Mouse (Mus musculus): ENCODE results near the gene Trpm1. TPM values are rescaled to one million over a fixed set of nuclear protein-coding genes. Genes with fewer than 3 reads are reported as not detected.

The Trpm1 gene
- polyA plus RNA-seq, 1 experiment from 2014 or later: 0.21 TPM

DNA sequence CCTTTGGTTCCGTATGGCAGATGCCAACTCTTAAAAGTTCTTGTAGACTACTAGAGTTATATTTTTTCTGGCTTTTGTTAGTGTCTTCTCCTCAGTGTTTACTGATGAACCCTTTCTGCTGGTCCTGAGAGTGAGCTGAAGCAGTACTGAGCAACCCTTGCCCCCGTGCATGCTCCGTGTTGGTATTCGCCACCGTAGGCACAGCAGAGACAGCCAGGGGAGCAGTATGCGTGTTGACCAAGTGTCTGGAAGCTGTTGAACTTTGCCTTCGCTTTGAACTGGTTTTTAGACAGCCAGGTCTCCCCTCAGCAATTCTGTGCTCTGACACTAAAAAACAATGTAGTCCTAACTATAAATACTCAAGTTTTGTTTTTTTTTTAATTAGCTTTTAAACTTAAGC, 135.8 kb downstream of the Trpm1 start:
- TF ChIP-seq CTCF (IDR thresholded peaks at IDR 0.05; ENCODE audit: low read depth) (no peak), EP300 (optimal IDR thresholded peaks at IDR 0.05) (no peak)

GRCm38 (mm10) chr7:64290431-64290830, 136.8 kb downstream of the Trpm1 start:
- WGBS: 91% methylated on average over 6 of the region's 6 CpGs
- Histone ChIP-seq H3K4me2 (replicated peaks; ENCODE audit: low read depth) (no peak overlapping the region), H3K4me3 (ENCODE audit: low read depth, low read length) (no peak overlapping the region), H3K27ac (replicated peaks) (no peak overlapping the region), H3K9ac (ENCODE audit: low read length) (no peak overlapping the region), H3K9me3 (ENCODE audit: control insufficient read depth, low read length) (no peaks in the 10 kb centered on the region), H3K4me1 (replicated peaks; ENCODE audit: control insufficient read depth, insufficient read depth) (peaks cover 2% of the 10 kb centered on the region; the same call in 1 of the 2 replicates), H3K36me3 (ENCODE audit: control insufficient read depth, insufficient read depth, low read length) (no peaks in the 10 kb centered on the region), H3K27me3 (ENCODE audit: control insufficient read depth, insufficient read depth, low read length) (no peaks in the 10 kb centered on the region)
- TF ChIP-seq CTCF (IDR thresholded peaks at IDR 0.05; ENCODE audit: low read depth) (no peak), EP300 (optimal IDR thresholded peaks at IDR 0.05) (no peak)
- DNase-seq (ENCODE audit: low spot score): no peak
- ATAC-seq (ENCODE audit: low FRiP score, low TSS enrichment): no peak

More for the DNA sequence above, 135.8 kb downstream of the Trpm1 start:
- Histone ChIP-seq H3K9me3 (ENCODE audit: control insufficient read depth, low read length) (no peaks in the 10 kb centered on the region), H3K27me3 (ENCODE audit: control insufficient read depth, insufficient read depth, low read length) (no peaks in the 10 kb centered on the region), H3K4me2 (replicated peaks; ENCODE audit: low read depth) (no peak overlapping the region), H3K36me3 (ENCODE audit: control insufficient read depth, insufficient read depth, low read length) (no peaks in the 10 kb centered on the region), H3K4me1 (replicated peaks; ENCODE audit: control insufficient read depth, insufficient read depth) (peaks cover 2% of the 10 kb centered on the region; the same call in 1 of the 2 replicates), H3K9ac (ENCODE audit: low read length) (no peak overlapping the region), H3K4me3 (ENCODE audit: low read depth, low read length) (no peak overlapping the region), H3K27ac (replicated peaks) (no peak overlapping the region)
- DNase-seq (ENCODE audit: low spot score) (no peak), ATAC-seq (ENCODE audit: low FRiP score, low TSS enrichment) (no peak)
- 90% methylated on average over 7 of the region's 7 CpGs for WGBS

- H3K4me3 ChIP-seq (ENCODE audit: low read depth, low read length): no peak overlapping the region
- no peak overlapping the region for H3K4me2 ChIP-seq (replicated peaks; ENCODE audit: low read depth)
- no peak overlapping the region for H3K27ac ChIP-seq (replicated peaks)
- H3K9ac ChIP-seq (ENCODE audit: low read length): no peak overlapping the region
- peaks cover 4% of the 10 kb centered on the region; the same call in 1 of the 2 replicates for H3K4me1 ChIP-seq (replicated peaks; ENCODE audit: control insufficient read depth, insufficient read depth)
- H3K36me3 ChIP-seq (ENCODE audit: control insufficient read depth, insufficient read depth, low read length): no peaks in the 10 kb centered on the region
- ATAC-seq (ENCODE audit: low FRiP score, low TSS enrichment) (no peak), DNase-seq (ENCODE audit: low spot score) (no peak)
- no peaks in the 10 kb centered on the region for H3K27me3 ChIP-seq (ENCODE audit: control insufficient read depth, insufficient read depth, low read length)
- H3K9me3 ChIP-seq (ENCODE audit: control insufficient read depth, low read length): no peaks in the 10 kb centered on the region
- WGBS: 90% methylated on average over 10 of the region's 10 CpGs
- TF ChIP-seq EP300 (optimal IDR thresholded peaks at IDR 0.05) (no peak), CTCF (IDR thresholded peaks at IDR 0.05; ENCODE audit: low read depth) (no peak)
Measured at GRCm38 (mm10) chr7:64291722-64292121, 138.1 kb downstream of the Trpm1 start.

DNA sequence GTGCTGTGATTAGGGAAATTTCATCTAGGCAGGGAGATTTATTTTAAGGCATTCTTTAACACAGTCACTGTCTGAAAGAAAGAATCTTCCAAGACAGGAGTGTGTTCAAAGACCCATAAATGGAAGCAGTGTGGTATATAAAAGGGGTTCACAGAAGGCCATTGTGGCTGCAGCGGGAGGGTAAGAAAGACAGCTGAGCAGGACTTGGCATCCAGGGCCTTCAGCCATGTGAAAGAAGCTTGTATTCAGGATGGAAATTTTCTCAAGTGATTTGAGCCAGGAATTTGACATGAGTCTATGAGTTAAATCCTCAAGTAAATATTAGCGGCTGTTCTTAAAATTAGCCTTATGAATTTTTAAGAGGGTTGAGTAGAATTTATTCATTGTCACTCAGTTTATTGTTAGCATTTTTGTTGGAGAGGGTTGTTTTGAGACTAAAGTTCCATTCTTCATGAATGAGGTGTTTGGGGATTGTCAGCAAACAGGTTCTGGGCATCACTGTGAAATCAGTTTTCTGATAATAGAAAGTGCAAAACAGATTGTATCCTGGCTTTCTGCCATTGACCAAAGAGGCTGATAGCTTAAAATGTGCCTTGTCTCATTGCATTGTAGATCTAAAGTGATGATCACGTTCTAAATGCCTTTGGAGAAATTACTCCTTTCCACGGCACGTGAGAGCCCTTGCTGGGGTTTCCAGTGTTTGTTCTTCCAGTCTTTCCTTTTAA, 142.8 kb downstream of the Trpm1 start:
- Histone ChIP-seq H3K36me3 (ENCODE audit: control insufficient read depth, insufficient read depth, low read length) (0 out of 2 replicates have a peak, but pooled peaks cover 1% of the 10 kb centered on the region), H3K9me3 (ENCODE audit: control insufficient read depth, low read length) (no peaks in the 10 kb centered on the region), H3K4me1 (replicated peaks; ENCODE audit: control insufficient read depth, insufficient read depth) (0 out of 2 replicates have a peak, but pooled peaks cover 2% of the 10 kb centered on the region), H3K9ac (ENCODE audit: low read length) (no peak overlapping the region), H3K27me3 (ENCODE audit: control insufficient read depth, insufficient read depth, low read length) (no peaks in the 10 kb centered on the region), H3K4me3 (ENCODE audit: low read depth, low read length) (no peak overlapping the region), H3K27ac (replicated peaks) (no peak overlapping the region), H3K4me2 (replicated peaks; ENCODE audit: low read depth) (no peak overlapping the region)
- TF ChIP-seq EP300 (optimal IDR thresholded peaks at IDR 0.05) (no peak), CTCF (IDR thresholded peaks at IDR 0.05; ENCODE audit: low read depth) (no peak)
- WGBS: 30% methylated on average over 5 of the region's 5 CpGs
- ATAC-seq (ENCODE audit: low FRiP score, low TSS enrichment): no peak
- DNase-seq (ENCODE audit: low spot score): no peak

DNA sequence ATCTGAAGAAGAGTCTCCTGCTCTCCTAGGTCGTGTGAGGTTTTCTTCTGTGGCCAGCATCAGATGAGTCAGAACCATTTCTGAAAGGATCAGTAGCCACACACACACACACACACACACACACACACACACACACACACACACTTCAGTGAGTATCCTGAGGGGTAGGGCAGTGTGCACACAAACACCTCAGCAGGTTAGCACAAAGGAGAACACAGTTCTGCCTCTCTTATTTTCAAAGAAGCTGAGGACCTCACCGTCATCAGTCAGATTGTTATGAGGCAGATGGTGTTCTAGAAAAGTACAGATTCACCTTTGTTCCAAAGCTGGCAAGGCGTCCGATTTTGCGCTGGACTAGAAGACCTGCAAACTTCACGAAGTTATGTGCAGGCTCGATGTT, 156.6 kb downstream of the Trpm1 start:
- WGBS: 74% methylated on average over 7 of the region's 7 CpGs
- H3K9ac ChIP-seq (ENCODE audit: low read length): no peak overlapping the region
- DNase-seq (ENCODE audit: low spot score): no peak
- no peaks in the 10 kb centered on the region for H3K4me1 ChIP-seq (replicated peaks; ENCODE audit: control insufficient read depth, insufficient read depth)
- H3K27me3 ChIP-seq (ENCODE audit: control insufficient read depth, insufficient read depth, low read length): no peaks in the 10 kb centered on the region
- H3K4me3 ChIP-seq (ENCODE audit: low read depth, low read length): no peak overlapping the region
- H3K36me3 ChIP-seq (ENCODE audit: control insufficient read depth, insufficient read depth, low read length): 0 out of 2 replicates have a peak, but pooled peaks cover 4% of the 10 kb centered on the region
- ATAC-seq (ENCODE audit: low FRiP score, low TSS enrichment): no peak
- TF ChIP-seq EP300 (optimal IDR thresholded peaks at IDR 0.05): no peak
- TF ChIP-seq CTCF (IDR thresholded peaks at IDR 0.05; ENCODE audit: low read depth): no peak
- H3K4me2 ChIP-seq (replicated peaks; ENCODE audit: low read depth): no peak overlapping the region
- H3K27ac ChIP-seq (replicated peaks): no peak overlapping the region
- no peaks in the 10 kb centered on the region for H3K9me3 ChIP-seq (ENCODE audit: control insufficient read depth, low read length)

- no peak overlapping the region for H3K4me2 ChIP-seq (replicated peaks; ENCODE audit: low read depth)
- DNase-seq (ENCODE audit: low spot score): no peak
- no peak for ATAC-seq (ENCODE audit: low FRiP score, low TSS enrichment)
- TF ChIP-seq EP300 (optimal IDR thresholded peaks at IDR 0.05): no peak
- no peak for TF ChIP-seq CTCF (IDR thresholded peaks at IDR 0.05; ENCODE audit: low read depth)
- H3K36me3 ChIP-seq (ENCODE audit: control insufficient read depth, insufficient read depth, low read length): peaks cover 4% of the 10 kb centered on the region; the same call in 1 of the 2 replicates
- H3K9me3 ChIP-seq (ENCODE audit: control insufficient read depth, low read length): no peaks in the 10 kb centered on the region
- H3K4me3 ChIP-seq (ENCODE audit: low read depth, low read length): no peak overlapping the region
- no peak overlapping the region for H3K9ac ChIP-seq (ENCODE audit: low read length)
- H3K27me3 ChIP-seq (ENCODE audit: control insufficient read depth, insufficient read depth, low read length): no peaks in the 10 kb centered on the region
- H3K4me1 ChIP-seq (replicated peaks; ENCODE audit: control insufficient read depth, insufficient read depth): no peaks in the 10 kb centered on the region
- 46% methylated on average over 2 of the region's 2 CpGs for WGBS
- no peak overlapping the region for H3K27ac ChIP-seq (replicated peaks)
Measured at GRCm38 (mm10) chr7:64310756-64311155, 157.1 kb downstream of the Trpm1 start.

All from stomach, postnatal 0 days (tissue).